Mouse (Mus musculus) kidney, adult 11 months (tissue): ENCODE measurements around the gene Tpm1.

Experiments used
- DNase-seq: peaks from one replicate; pipeline ENCODE4 v3.0.0; 2022

Gene Tpm1

DNA sequence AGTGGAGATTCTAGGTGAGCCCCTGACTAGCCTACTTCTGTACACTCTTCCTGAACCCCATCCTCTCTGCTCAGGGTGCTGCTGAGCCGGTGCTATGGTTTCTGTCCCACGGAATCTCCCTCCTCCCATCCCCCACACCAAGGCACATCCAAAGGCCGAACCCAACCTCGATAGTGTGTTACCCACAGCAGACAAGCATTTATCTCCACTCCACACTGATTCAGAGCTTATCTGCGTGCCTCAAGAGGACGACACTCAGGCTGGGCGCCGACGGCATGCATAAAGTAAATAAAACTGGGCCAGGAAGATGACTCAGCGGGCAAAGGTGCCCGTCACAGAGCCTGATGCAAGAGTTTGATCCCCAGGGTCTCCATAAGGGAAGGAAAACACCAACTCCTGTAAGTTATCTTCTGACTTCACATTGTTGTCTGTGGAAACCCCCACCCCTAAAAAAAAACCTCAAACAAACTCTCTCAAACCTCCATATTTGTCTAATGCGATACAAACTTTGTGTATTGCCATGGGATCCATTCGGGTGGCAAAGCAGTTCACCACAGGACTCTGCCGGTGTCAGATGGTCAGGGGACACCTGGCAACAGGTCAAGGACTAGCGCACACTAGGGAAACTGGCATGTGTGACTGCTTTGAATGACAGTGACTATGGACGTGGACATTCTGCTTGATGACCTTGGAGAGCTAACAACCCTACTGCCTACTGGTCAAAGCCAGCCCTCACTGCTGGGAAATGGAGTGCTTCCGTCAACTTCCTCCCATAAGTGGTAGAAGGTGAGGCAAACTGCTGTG, 24.1 kb downstream of the Tpm1 start:
- no peak for DNase-seq

DNA sequence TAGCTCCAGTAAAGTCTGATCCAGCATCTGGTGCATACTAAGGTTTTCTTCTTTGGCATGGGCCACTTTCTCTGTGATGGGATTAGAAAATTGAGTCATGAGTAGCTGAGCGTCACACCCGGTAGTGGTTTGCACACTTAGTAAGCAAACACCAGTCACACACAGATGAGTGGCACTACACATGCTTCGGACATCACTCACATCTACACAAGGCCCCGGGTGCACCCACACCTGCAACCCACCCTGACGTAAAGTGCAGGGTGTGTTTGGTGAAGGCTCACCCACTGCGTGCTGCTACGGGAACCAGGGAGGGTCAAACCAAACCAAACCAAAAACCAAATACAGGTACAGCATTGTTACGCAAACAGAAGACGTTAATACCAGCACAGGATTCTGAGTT, 25.8 kb downstream of the Tpm1 start:
- no peak for DNase-seq

DNA sequence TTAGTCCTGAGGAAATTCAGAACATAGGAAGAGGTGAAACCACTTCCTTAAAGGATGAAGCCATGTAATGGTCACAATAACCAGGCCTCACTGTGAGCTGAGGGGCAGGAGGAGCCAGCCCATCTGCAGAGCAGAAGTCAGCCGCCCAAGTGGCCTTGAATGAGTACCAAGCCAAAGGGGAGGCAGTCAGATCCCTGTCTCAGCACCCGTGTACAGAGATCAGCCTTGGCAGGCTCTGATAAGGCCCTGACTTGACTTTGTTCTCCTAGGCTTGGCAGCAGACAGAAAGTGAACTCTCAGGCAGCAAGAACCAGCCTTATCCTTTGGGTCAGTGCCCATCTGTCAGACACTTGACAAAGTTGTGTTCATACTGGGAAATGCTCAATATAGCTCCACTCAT, 29.1 kb downstream of the Tpm1 start:
- no peak for DNase-seq

DNA sequence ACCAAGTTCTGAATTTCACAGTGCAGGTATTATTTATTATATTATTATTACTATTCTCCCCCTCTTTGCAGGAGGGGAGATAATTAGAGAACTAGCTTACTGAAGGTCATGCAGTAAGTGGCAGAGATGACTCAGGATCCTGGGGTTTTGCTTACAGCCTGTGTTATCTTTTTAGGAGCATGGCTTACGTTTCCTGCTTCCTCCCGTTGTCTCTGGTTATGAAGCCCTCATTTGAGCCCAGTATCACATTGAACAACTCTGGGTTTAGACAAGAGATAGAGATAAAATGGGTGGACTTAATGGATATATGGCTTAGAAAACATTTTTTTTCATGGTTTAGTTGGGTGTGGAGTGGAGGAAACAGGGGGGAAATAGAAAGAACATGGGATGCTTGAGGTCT, 35.7 kb downstream of the Tpm1 start:
- no peak for DNase-seq

DNA sequence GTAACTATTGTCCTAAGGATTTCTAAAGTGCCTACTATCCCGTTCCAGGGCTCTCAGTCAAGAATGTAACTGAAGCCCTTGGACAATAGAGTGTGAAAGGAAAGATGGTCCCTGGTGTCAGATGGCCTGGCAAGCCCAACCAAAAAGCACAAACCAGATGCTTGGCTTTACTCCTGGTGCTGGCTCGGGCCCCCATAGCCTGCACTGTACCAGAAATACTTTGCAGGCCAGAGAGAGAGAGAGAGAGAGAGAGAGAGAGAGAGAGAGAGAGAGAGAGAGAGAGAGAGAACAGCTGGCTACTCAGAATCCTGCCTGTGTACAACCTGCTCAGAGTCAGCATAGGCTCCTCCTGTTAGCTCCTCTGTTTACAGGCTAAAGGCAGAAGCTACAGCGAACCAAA, 36.7 kb downstream of the Tpm1 start:
- no peak for DNase-seq

DNA sequence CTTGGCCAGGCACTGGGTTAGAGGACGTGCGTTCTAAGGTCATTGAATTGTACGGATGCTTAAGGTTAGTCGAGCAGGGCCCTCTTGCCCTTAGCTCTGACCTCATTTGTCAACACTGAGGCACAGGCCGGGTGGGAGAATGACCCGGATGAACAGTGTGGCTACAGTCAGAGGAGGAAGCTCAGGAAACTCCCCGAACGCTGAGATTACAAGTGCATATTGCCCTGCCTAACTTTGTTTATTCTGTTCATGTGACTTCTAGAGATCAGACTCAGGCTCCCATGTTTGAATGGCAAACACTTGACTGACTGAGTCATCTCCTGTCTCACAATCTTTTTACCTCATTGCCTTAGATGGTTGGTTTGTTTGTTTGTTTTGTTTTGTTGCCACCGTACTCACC, 37.7 kb downstream of the Tpm1 start:
- no peak for DNase-seq

DNA sequence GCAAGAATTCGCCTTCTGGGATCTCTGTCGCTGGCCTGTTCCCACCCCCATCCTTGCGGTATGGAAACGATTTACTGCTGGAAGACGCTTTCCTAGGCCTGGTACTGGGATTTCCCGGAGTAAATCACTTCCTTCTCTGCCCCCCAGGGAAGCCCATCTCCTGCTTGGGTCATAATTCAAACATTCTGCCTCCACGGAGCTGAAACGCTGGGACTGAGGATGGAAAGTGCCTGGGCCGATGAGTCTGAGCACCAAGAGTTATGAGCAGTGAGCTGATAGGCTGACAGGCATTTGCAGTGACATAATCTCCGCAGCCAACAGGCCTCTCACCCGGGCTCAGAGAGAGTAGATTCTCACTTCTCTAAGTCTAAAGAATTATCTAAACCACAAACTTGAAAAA, 40.4 kb downstream of the Tpm1 start:
- no peak for DNase-seq

DNA sequence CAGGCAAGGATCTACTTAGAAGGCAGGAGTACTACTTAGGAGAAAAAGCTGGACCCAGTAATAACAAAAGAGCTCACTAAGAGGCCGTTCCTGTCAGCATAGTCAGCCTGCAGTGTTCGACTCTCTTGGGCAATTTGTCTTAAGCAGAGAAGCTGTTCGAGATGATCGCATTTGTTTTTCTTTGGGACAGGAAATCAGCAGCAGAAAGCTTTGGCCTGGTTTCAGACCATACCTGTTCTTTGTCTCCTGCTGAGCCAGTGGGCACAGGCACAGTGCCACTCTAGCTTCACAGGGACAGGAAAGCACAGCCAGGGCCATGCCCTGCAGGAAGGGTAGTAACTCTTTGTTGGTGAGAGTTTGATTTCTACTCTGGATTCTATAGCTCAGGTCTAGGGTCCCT, 42.8 kb downstream of the Tpm1 start:
- DNase-seq: no peak

DNA sequence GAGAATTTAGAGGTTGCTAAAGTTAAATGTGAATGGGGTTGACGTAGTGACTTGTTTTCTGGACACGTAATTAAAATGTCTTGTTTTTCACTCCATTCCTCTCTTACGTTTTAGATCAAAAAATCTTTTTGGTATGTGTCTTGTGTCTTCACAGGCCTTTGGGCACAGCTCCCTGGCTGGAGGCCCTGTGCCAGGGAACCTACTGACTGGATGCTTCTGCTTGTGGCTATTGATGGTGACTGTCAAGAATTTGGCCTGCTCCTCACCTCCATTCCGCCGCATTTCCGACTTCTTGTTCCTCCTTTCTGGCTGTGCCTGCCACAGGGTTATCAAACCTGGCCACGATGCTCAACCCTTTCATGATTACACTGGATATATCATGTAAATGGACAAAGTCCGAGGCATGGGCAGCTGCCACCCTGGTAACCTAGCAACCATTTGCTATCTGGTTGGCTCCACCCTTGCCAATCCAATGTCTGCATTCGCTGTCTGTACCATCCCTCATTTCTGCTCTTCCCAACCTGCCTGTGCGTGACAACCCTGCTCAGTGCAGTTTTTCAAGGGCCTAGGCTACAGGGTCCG, 44.0 kb downstream of the Tpm1 start:
- DNase-seq: no peak

DNA sequence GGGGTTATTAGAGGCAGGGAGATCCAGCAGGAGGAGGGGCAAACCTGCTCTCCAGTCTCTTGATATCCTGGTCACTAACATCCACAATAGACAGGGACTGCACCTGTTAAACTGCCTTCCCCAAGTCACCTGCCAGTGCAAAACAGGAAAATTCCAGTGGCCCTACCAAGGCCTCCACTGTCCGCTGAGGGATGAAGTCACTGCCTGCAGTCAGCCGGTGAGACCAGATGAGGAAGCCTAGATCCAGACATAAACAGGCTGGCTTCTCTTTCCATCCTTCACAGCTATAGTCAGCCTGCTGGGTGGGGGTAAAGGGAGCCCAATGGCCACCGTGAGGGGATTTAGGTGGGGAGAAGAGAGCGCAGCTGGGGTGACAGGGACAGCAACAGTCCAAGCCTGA, 45.5 kb downstream of the Tpm1 start:
- peak; percentile 26 for DNase-seq

DNA sequence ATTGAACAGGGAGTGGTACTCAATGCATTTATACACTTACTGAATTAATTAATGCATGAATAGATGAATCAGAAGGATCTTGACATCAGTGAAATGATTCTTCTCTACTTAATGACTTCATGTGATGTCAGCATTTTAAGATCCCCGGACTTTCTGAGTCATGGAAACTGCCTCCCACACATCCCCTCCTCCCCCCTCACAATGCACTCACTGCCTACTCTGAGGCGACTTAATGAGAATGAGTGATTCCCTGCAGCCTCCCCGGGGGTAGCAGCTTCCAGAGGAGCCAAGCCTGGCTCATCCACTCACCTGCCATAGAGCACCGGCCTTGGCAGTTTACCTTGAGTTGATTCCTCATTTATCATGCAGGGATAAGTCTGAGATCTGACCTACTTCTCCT, 46.0 kb downstream of the Tpm1 start:
- no peak for DNase-seq

DNA sequence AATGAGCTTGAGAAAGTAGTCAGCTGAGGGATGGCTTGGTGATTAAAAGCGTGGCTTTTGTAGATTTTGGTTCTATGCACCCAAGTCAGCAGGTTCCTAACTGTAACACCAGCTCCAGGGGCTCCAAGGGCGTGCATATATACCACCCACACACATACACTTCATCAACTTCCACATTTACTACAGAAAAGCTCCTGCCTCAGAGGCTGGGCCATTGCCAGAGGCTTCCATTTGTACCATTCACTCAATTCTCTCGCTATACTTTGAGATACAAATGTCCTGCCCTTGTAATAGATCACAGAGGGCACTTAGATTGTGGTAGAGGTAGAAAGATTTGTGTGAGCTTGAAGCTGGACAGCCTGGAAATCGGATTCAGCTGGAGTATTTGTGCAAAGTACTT, 47.7 kb downstream of the Tpm1 start:
- no peak for DNase-seq

DNA sequence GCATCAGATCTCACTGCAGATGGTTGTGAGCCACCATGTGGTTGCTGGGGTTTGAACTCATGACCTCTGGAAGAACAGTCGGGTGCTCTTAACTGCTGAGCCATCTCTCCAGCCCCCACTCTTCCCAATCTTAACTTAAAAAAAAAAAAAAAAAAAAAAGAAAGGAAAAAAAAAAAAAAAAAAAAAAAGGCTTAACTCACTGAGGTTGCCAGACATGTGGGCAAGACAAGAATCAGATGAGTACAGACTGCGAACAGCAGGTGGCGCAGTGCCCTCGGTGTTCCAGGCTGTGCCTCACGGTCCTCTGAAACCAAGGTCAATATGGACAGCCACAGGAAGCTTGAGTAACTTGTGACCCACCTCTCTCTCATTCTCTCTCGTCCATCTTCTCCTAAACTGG, 48.2 kb downstream of the Tpm1 start:
- DNase-seq: peak; percentile 80

DNA sequence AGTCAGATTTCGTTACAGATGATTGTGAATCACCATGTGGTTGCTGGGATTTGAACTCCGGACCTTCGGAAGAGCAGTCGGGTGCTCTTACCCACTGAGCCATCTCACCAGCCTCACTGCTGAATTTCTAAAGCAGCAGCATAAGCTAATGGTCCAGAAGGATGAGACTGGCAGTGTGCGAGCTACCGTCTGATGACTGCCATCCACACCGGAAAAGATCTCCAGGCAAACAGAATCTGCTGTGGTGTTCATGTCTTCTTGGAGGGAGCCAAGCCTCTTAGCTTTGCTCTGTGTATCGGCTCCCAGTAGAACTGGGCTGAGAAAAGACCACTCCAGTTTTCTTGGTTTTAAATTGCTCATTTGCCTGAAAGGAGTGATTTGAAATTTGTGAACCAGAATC, 49.5 kb downstream of the Tpm1 start:
- no peak for DNase-seq

DNA sequence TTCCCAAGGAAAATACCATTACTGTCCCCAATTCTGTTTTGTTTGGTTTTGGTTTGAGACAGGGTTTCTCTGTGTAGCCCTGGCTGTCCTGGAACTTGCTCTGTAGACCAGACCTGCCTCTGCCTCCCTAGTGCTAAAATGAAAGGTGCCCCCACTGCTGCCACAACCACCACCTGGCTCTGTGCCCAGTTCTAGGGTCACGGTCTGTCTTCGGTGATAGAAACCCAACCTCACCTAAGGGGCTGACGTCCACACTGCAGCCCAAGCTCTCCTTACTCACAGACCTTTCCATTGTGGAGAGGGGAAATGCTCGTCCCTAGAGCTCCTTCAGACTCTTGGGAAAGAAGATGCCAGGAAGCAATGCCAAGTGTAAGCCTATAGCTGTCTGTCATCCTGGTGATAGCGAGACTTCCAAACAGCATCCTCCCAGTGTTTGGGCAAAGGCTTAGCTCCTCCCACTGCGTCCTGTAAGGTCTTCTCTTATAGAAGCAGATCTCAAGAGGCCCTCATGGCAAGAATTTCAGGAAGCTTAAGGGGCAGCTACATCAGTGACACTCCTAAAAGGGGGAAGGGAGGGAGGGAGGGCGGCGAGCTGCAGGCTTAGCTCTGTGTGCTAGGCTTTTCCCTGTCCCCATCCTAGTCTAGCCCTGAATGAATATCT, 57.3 kb downstream of the Tpm1 start:
- no peak for DNase-seq

DNA sequence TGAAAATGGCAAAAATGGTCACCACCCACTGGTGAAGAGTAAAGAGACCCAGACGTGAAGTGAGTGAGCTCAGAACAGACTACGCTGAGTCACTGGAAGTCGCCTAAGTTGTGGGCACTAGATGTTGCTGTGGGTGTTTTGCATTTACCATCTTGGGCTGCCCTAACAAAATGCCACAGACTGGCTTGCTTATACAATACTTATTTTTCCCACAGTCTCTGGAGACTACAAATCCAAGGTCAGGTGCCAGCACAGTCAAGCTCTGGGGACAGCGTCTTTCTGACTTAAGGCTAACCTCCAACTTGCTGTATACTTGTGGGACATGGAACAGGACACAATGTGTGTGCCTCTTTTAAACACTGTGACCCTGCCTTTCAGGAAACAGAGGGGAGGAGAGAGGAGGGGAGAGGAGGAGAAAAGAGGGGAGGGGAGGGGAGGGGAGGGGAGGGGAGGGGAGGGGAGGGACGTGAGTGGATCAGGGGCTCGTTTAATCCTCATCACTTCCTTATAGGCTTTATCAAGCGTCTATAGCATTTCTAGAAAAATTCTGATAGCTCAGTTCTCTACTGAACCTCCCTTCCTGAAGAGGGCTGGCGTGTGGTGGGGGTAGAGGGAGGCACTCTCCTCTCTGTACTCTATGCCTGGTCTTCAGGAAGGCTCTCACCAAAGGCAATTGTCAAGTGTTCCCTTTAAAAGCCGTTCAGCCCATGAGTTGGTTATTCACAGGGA, 58.0 kb downstream of the Tpm1 start:
- DNase-seq: no peak

DNA sequence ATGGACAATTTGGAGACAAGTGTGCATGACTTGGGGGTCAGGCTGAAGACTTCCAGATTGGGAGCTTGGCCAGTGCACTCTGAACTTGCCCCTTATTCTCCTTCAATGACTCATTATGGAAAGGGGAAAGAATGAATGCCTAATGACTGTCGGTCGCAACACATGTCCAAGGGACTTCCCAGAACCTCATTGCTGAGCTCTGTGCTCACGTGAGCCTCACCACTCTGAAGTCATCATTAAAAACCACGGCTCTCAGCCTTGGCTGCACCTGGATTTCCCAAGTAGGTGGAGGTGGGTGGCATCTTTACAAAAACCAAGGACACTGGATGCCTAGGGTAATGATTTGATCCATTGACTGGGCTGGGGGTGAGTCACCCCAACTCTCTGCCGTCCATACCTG, 59.2 kb downstream of the Tpm1 start:
- no peak for DNase-seq

DNA sequence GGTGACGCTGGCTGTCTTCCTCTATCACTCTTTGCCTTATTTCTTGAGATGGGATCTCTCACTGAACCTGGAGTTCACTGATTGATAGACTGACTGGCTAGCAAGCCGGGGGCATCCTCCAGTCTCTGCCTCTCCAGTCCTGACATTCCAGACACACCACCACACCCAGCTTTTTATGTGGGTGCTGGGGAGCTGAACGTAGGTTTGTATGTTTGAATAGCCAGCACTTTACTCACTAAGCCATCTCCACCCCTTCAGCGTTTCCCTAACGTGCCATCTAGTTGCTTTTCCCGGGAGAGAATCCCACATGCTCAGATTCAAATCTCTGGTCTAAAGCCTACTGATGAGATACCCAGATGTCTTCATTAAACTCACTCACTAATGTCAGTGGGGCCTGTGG, 59.6 kb downstream of the Tpm1 start:
- no peak for DNase-seq

DNA sequence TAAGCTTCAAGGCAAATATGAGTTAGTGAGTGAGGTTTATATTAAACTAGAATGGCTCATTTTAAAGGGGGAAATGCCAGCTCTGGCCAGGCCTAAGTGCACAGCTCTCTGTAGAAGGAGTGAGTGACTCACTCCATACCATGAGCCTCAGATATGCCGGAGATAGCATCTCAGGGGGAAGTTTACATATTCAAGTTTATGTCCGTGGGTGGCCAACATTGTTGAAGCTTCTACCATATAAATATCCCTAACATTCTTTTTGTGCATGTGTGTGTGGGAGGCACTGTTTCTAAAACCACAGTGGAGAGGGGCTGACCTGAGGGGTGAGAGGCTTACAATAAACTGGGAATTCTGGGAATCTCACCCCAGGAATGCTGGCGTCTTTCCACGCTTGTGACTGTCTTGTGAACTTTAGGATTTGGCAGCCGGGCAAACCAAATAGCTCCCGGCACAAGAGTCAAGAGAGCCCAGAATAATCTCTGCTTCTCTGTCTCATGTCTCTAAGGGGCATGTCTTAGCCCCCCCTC, 60.3 kb downstream of the Tpm1 start:
- peak; percentile 66 for DNase-seq

DNA sequence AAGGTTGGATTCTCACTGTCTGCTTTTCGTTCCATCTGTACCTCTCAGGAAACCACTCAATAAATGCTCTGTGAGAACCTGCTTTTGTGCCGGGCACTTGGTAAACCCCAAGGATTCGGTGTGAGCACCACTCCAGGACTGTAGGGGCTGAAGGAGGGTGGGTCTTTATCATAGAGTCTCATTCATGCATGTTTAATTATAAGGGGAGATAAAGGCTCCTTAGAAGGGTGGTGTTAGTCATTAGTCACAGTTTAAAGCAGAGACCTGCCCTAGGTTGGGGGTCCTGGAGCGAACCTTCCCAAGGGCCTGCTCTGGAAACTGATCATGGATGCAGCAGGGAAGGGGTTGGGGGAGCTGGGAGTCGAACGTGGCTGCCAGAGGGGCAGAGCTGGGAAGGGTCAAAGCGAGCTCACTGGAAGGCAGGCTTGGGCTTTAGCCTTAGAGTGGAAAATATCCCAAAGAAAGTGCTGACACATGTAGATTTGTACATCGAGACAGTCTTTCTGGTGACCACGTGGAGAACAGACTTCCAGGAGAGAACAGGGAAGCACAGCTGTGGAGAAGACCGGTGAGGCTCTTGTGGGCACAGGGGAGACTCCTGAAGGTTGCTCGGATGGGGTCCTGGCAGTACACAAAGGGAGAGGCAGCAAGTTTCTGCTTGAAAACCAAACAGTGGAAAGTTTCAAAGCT, 60.9 kb downstream of the Tpm1 start:
- DNase-seq: no peak

DNA sequence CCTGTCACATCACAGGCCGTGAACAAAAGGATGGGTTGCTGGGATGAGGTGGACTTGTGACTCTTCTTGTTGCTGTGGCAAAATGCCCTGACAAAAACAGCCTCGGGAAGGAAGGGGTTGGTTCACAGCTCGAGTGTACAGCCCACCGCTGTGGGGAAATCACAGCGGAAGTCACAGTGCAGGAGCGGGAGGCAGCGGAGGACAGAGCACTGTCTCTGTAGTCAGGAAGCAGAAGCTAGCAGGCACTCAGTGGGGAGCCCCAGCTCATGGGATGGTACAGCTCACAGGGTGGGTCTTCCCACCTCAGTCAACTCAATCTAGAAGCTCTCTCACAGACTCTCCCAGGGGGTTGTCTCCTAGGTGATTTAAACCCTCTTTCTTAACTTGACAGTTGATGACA, 63.8 kb downstream of the Tpm1 start:
- no peak for DNase-seq

DNA sequence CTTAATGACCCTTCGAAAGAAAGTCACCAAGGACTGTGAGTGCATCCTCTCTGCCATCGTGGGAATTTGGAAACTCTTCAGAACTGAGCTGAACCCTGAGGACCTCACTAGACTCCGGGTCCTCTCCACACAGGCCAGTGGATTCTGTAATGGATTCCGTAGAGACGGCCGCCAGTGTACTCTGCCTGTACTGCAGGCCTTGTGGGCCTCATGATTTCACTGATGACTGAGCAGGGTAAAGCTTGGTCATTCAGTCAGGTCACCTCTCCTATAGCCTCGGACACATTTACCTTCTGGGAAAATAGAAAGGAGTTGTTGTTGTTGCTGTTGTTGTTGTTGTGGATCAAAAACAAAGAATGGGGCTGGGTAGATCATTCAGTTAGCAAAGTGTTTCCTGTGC, 67.1 kb downstream of the Tpm1 start:
- no peak for DNase-seq

DNA sequence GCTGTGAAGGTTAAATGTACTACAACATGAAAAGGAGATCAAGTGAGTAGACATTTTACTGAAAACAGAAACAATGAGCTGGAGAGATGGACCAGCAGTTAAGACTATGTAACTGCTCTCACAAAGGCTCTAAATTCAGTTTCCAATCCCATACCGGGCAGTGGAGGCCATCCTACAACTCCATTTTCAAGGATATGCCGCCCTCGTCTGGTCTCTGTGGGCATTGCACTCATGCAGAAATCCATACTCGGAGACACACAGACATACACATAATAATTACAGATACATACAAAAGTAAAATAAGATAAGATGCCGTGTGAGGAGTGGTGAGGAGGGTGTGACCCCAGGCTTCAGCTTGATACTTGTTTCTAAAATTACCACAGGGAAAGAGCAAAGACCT, 68.7 kb downstream of the Tpm1 start:
- peak; percentile 58 for DNase-seq
